Mouse (Mus musculus): ENCODE results near the gene Zfp119b. TPM values are rescaled to one million over a fixed set of nuclear protein-coding genes. Genes with fewer than 3 reads are reported as not detected.

Gene Zfp119b
- 3.3 and 4.6 TPM in 2 replicates for total RNA-seq (2021)
- long read RNA-seq, partial matches to known transcripts, result 0 of 5 reads
- long read RNA-seq, other reads (novel, unspliced or antisense), result 2 of 5 reads

GRCm38 (mm10) chr17:55949400-55949799 lies at the start of gene Zfp119b:
Gene Zfp119b (minus strand): TSS chr17:55949500.
- no peak for DNase-seq

- peak; percentile 80 for DNase-seq
Measured at GRCm38 (mm10) chr17:55996007-55996406, 46.7 kb upstream of the Zfp119b start.

GRCm38 (mm10) chr17:55990278-55990898 lies 41.1 kb upstream of the Zfp119b start:
- no peak for DNase-seq

- peak; percentile 52 for DNase-seq
Measured at GRCm38 (mm10) chr17:55986030-55986961, 37.0 kb upstream of the Zfp119b start, which contains the start of gene Fsd1. Gene Fsd1 (plus strand): TSS chr17:55986509.

- DNase-seq, result no peak
Measured at GRCm38 (mm10) chr17:55977301-55977700, 28.0 kb upstream of the Zfp119b start.

GRCm38 (mm10) chr17:55976255-55976862 lies 27.1 kb upstream of the Zfp119b start:
- DNase-seq, result peak; percentile 84

- DNase-seq, result no peak
Measured at GRCm38 (mm10) chr17:55971453-55971852, 22.2 kb upstream of the Zfp119b start.

- DNase-seq, result peak; percentile 37
Measured at GRCm38 (mm10) chr17:55969966-55970891, 20.9 kb upstream of the Zfp119b start, which contains the start of gene Shd. Gene Shd (plus strand): TSS chr17:55970467.

GRCm38 (mm10) chr17:55969560-55969959 lies 20.3 kb upstream of the Zfp119b start:
- DNase-seq, result no peak

GRCm38 (mm10) chr17:55968210-55968609 lies 18.9 kb upstream of the Zfp119b start:
- DNase-seq, result no peak

- DNase-seq, result no peak
Measured at GRCm38 (mm10) chr17:55967186-55967585, 17.9 kb upstream of the Zfp119b start.

GRCm38 (mm10) chr17:55964996-55965395 lies 15.7 kb upstream of the Zfp119b start:
- DNase-seq, result no peak

- no peak for DNase-seq
Measured at GRCm38 (mm10) chr17:55964496-55964895, 15.2 kb upstream of the Zfp119b start.

GRCm38 (mm10) chr17:55963171-55963570 lies 13.9 kb upstream of the Zfp119b start:
- no peak for DNase-seq

GRCm38 (mm10) chr17:55961631-55962030 lies 12.3 kb upstream of the Zfp119b start:
- no peak for DNase-seq

- no peak for DNase-seq
Measured at GRCm38 (mm10) chr17:55960791-55961190, 11.5 kb upstream of the Zfp119b start.

GRCm38 (mm10) chr17:55959946-55960740 lies 10.8 kb upstream of the Zfp119b start:
- DNase-seq, result no peak

- peak; percentile 86 for DNase-seq
Measured at GRCm38 (mm10) chr17:55958918-55959728, 9.8 kb upstream of the Zfp119b start, which contains the start of gene Yju2. Gene Yju2 (plus strand): TSS chr17:55959099.

- DNase-seq, result no peak
Measured at GRCm38 (mm10) chr17:55958584-55958886, 9.2 kb upstream of the Zfp119b start.
